Comparison of ENCODE assay signal across 2 mouse cellular contexts in genomic region chr3:142443006-142443709, GRCm38 (mm10).
TF ChIP-seq lines count a peak whose summit lies in the region.

No protein-coding gene starts in this region.

TF ChIP-seq in C2C12, 6 proteins besides CTCF, POLR2A, EP300 and RAD21 (continued from another document):
- TF ChIP-seq MYOD1 (IDR thresholded peaks at IDR 0.05; ENCODE audit: control insufficient read depth, insufficient read length, low read depth) (no peak), CEBPB (IDR thresholded peaks at IDR 0.05; ENCODE audit: low read depth) (no peak), MAX (IDR thresholded peaks at IDR 0.05) (no peak)

TF ChIP-seq in myocyte, 11 proteins besides CTCF, POLR2A, EP300 and RAD21 (continued from another document):
- TF ChIP-seq POLR2AphosphoS2 (IDR thresholded peaks at IDR 0.05; ENCODE audit: insufficient read length, low read depth) (no peak), CEBPB (IDR thresholded peaks at IDR 0.05; ENCODE audit: insufficient read depth, poor library complexity, severe bottlenecking) (no peak), MYOD1 (IDR thresholded peaks at IDR 0.05; ENCODE audit: control insufficient read depth in 1 of 3, insufficient read length in 2 of 3, low read depth in 2 of 3) (peak in 1 of 3 experiments; percentile 6), REST (IDR thresholded peaks at IDR 0.05; ENCODE audit: insufficient read depth, insufficient read length) (no peak)
